Mouse (Mus musculus) limb, embryonic 13.5 days (tissue): ENCODE measurements around the gene Laptm5. TPM values are rescaled to one million over a fixed set of nuclear protein-coding genes. Genes with fewer than 3 reads are reported as not detected.
A peak's percentile ranks its signal among the peaks of the same experiment; 100 is the strongest.

Experiments
- ATAC-seq: fragments of 200-750 bp; cut with Nextera tagmentation; 2 replicates; pipeline ENCODE4 v1.8.0; 2017; ENCODE audit warnings: low read depth, moderate number of reproducible peaks, moderate TSS enrichment; ENCODE audit not compliant: low FRiP score
- H3K27ac ChIP-seq: fragments of 300-500 bp; sonication (generic); 2 replicates; pipeline ENCODE4 v1.5.1; 2015; ENCODE audit warnings: inconsistent platforms, mild to moderate bottlenecking, moderate library complexity
- H3K27me3 ChIP-seq: fragments of 300-500 bp; sonication (generic); 2 replicates; pipeline ENCODE4 v1.6.1; 2015; ENCODE audit warnings: mild to moderate bottlenecking, inconsistent platforms
- H3K36me3 ChIP-seq: fragments of 300-500 bp; sonication (generic); 2 replicates; pipeline ENCODE4 v1.6.1; 2015; ENCODE audit warnings: inconsistent platforms, mild to moderate bottlenecking, moderate library complexity
- H3K4me1 ChIP-seq: fragments of 300-500 bp; sonication (generic); 2 replicates; pipeline ENCODE4 v1.6.1; 2015; ENCODE audit warnings: inconsistent platforms
- H3K4me2 ChIP-seq: fragments of 300-500 bp; sonication (generic); replicated peaks from 2 replicates; pipeline ENCODE4 v1.6.1; 2015; ENCODE audit warnings: inconsistent platforms, mild to moderate bottlenecking, moderate library complexity
- H3K4me3 ChIP-seq: fragments of 300-500 bp; sonication (generic); 2 replicates; pipeline ENCODE4 v1.5.1; 2015; ENCODE audit warnings: moderate library complexity, mild to moderate bottlenecking, inconsistent platforms
- H3K9ac ChIP-seq: fragments of 300-500 bp; sonication (generic); 2 replicates; pipeline ENCODE4 v1.6.1; 2015; ENCODE audit warnings: mild to moderate bottlenecking, inconsistent platforms
- H3K9me3 ChIP-seq: fragments of 300-500 bp; sonication (generic); 2 replicates; pipeline ENCODE4 v1.6.1; 2016; ENCODE audit warnings: inconsistent platforms
- WGBS: fragments of 180-500 bp; shearing (Covaris S2); methylation state at CpG from one replicate; pipeline ENCODE4 v1.1.7; 2015; 5-methylcytosine and 5-hydroxymethylcytosine counted together
- polyA plus RNA-seq: library from polyadenylated mRNA; unstranded; fragments of >200 nt; fragmentation: Nextera tagmentation; extraction: Ambion mirVana; gene quantifications from 2 replicates; pipeline ENCODE4 v1.2.1, GENCODE M21; 2015

Gene Laptm5
- polyA plus RNA-seq, 1 experiment from 2014 or later, result 35.9 TPM

DNA sequence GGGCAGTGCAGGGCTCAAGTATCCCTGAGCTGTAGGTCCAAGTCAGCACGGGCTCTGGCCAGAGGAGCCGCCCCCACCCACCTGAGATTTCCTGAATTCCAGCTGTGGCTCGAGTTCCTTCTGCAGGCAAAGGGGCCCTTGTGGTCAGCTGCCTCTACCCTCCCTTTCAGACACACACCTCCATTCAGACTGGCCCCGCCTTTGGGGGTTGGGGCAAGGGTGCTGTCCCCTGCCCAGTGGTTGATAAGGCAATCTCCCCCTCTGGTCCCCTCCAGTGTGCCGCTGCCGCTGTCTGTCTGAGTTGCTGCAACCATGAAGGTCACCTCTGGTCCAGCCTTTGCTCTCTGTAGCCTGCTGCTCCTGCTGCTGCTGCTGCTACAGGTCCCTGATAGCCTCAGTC, 31.2 kb downstream of the Laptm5 start, which contains the start of gene Matn1:
Matn1 (plus strand) TSS at position 274 of the 400 bp plus-strand sequence.
- peak within 1 kb of the TSS; percentile 40 for H3K9ac ChIP-seq
- H3K36me3 ChIP-seq, result no peaks in the 10 kb centered on the region
- H3K4me2 ChIP-seq, result peak within 1 kb of the TSS; percentile 46
- H3K27ac ChIP-seq, result peak within 1 kb of the TSS; percentile 55; the same call in 1 of the 2 replicates
- peak; percentile 55; the same call in 1 of the 2 replicates for ATAC-seq
- H3K4me1 ChIP-seq, result peaks cover 32% of the 10 kb centered on the region
- no peaks in the 10 kb centered on the region for H3K9me3 ChIP-seq
- no peaks in the 10 kb centered on the region for H3K27me3 ChIP-seq
- 45% methylated on average over 6 of the region's 6 CpGs for WGBS
- H3K4me3 ChIP-seq, result peak within 1 kb of the TSS; percentile 23

DNA sequence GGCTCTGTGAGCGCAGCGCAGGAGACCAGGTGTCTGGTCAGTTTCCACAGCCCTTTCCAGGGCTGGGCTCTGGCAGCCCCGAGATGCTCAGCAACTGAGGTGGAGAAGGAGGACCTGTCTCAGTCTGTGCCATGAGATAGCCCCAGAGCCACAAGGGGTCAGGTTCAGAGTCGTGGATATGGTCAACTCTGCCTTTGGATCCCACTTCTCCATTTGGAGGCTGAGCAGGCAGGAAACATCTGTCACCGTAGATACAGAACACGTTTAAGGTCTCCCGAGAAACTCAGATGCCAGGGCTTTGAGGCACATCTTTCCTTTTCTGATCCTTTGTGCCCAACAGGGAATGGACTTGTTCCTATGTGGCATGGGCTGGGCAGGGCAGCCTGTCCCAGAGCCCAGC, 31.9 kb downstream of the Laptm5 start:
- Histone ChIP-seq H3K36me3 (no peaks in the 10 kb centered on the region), H3K4me3 (peak overlapping the region; percentile 23), H3K4me2 (peak overlapping the region; percentile 46), H3K9me3 (no peaks in the 10 kb centered on the region), H3K27ac (no peak overlapping the region), H3K9ac (peak overlapping the region; percentile 40), H3K27me3 (no peaks in the 10 kb centered on the region), H3K4me1 (peaks cover 27% of the 10 kb centered on the region)
- WGBS, result 75% methylated on average over 7 of the region's 7 CpGs
- no peak for ATAC-seq

DNA sequence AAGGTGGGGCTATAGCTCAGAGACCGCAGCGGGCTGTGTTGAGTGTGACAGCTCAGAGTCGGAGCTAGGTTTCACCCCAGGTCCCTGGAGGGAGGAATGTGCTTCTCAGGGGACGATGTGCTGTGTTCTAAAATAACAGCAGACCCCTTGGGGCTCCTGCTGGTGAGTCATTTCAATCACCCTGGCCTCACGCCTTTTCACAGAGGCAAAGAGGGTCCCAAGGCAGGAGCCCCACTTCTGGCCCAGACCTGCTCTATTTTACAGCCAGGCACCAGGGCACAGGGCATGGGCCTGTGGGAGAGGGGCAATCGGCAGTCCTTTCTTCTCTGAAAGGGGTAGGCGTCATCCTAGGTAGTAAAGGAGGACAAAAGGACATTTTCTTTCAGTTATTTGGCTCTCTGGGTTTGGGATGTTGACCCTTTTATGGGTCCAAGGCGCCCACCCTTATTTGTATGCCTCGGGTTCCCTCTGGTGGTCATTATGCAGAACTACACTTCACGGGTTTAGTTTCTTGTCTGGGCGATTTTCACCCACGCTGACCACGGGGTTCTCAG, 34.2 kb downstream of the Laptm5 start:
- Histone ChIP-seq H3K27me3 (0 out of 2 replicates have a peak, but pooled peaks cover 3% of the 10 kb centered on the region), H3K4me2 (peak overlapping the region; percentile 46), H3K4me3 (peak overlapping the region; percentile 23), H3K9me3 (no peaks in the 10 kb centered on the region), H3K27ac (no peak overlapping the region), H3K4me1 (peaks cover 15% of the 10 kb centered on the region), H3K9ac (0 out of 2 replicates have a peak overlapping the region, but pooled peaks have one; percentile 43), H3K36me3 (no peaks in the 10 kb centered on the region)
- WGBS, result 23% methylated on average over 13 of the region's 13 CpGs
- ATAC-seq, result no peak

DNA sequence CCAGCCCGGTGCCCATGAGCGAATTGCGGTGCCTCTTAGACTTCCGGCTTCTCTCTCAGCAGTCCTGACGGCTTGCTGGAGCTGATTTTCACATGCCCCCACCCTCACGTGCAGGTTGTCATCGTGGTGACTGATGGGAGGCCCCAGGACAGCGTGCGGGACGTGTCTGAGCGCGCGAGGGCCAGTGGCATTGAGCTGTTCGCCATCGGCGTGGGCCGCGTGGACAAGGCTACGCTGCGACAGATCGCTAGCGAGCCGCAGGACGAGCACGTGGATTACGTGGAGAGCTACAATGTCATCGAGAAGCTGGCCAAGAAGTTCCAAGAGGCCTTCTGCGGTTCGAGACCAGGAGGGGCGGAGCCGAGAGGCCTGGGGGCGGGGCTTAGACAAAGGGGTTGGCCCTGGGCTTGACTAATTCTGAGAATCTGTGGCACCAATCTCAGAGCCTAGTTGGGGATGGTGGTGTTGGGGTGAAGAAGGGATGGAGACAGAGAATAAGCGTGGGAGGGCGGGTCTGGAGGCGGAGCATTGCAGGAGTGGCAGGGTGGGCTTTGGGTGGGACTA, 37.0 kb downstream of the Laptm5 start:
- H3K4me3 ChIP-seq, result no peak overlapping the region
- H3K9ac ChIP-seq, result no peak overlapping the region
- H3K27ac ChIP-seq, result no peak overlapping the region
- H3K36me3 ChIP-seq, result no peaks in the 10 kb centered on the region
- no peak overlapping the region for H3K4me2 ChIP-seq
- H3K27me3 ChIP-seq, result 0 out of 2 replicates have a peak, but pooled peaks cover 3% of the 10 kb centered on the region
- 81% methylated on average over 35 of the region's 35 CpGs for WGBS
- H3K4me1 ChIP-seq, result peaks cover 5% of the 10 kb centered on the region
- ATAC-seq, result no peak
- H3K9me3 ChIP-seq, result no peaks in the 10 kb centered on the region

DNA sequence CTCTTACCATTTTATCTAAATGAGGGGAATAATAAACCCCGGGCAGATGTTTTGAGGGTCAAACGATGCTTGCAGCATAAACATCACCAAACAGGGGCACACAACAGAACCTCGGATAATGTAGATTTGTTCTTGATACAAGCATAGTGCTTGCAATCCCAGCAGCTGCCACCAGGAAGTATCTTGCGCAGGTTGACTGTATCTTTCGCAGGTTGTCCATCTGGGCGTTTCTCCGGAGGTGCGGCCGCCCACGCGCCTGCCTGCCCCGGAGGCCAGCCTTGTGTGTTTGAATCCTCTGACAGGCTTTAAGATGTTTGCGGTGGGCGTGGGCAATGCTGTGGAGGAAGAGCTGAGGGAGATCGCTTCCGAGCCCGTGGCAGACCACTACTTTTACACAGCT, 39.6 kb downstream of the Laptm5 start:
- 43% methylated on average over 17 of the region's 17 CpGs for WGBS
- Histone ChIP-seq H3K27ac (no peak overlapping the region), H3K36me3 (no peaks in the 10 kb centered on the region), H3K9me3 (no peaks in the 10 kb centered on the region), H3K4me1 (no peaks in the 10 kb centered on the region), H3K4me2 (no peak overlapping the region), H3K4me3 (no peak overlapping the region), H3K9ac (no peak overlapping the region), H3K27me3 (0 out of 2 replicates have a peak, but pooled peaks cover 5% of the 10 kb centered on the region)
- ATAC-seq, result no peak

DNA sequence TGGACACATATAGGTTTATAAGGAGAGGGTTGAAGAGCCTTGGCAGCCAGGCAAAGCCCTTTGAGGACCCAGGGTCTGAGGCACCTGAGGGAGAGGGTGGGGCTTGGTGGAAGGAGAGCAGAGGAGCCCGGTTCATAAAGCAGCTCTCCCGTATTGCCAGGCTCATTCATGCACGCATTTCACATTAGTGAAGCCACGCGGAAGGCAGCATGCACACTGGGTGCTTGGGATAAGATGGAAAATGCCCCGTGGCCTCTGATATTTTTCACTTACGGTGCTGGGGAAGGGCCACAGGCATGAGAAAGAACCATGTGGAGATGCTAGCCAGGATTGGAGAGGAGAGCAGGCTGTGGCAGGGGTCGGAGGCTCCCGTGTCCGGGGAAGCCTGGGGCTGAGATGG, 44.2 kb downstream of the Laptm5 start:
- ATAC-seq, result no peak
- no peaks in the 10 kb centered on the region for H3K4me1 ChIP-seq
- WGBS, result 83% methylated on average over 10 of the region's 10 CpGs
- no peaks in the 10 kb centered on the region for H3K9me3 ChIP-seq
- H3K4me2 ChIP-seq, result no peak overlapping the region
- H3K36me3 ChIP-seq, result no peaks in the 10 kb centered on the region
- no peak overlapping the region for H3K4me3 ChIP-seq
- H3K27me3 ChIP-seq, result 0 out of 2 replicates have a peak, but pooled peaks cover 12% of the 10 kb centered on the region
- no peak overlapping the region for H3K27ac ChIP-seq
- no peak overlapping the region for H3K9ac ChIP-seq

DNA sequence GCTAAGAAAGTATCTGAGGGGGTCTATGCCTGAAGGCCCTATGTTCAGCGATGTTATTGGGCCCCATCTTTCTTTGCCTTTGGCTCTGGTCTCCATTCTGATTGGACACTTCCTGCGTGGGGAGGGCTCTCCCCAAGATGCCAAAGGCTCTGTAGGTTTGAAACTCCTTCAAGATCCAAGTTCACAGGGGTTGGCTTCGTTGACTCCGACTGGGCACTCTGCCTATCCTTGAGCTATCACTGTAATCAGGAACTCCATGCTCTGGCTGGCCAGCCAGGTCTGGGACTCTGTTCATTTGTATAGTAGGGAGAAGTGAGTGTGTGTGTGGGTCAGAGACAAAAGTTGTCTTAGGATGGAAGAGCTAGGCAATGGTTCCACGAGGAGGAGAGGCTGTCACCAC, 45.9 kb downstream of the Laptm5 start:
- 0 out of 2 replicates have a peak, but pooled peaks cover 12% of the 10 kb centered on the region for H3K27me3 ChIP-seq
- H3K9me3 ChIP-seq, result no peaks in the 10 kb centered on the region
- H3K4me3 ChIP-seq, result no peak overlapping the region
- 69% methylated on average over 5 of the region's 5 CpGs for WGBS
- no peaks in the 10 kb centered on the region for H3K4me1 ChIP-seq
- H3K36me3 ChIP-seq, result no peaks in the 10 kb centered on the region
- H3K4me2 ChIP-seq, result no peak overlapping the region
- H3K27ac ChIP-seq, result no peak overlapping the region
- no peak for ATAC-seq
- no peak overlapping the region for H3K9ac ChIP-seq

DNA sequence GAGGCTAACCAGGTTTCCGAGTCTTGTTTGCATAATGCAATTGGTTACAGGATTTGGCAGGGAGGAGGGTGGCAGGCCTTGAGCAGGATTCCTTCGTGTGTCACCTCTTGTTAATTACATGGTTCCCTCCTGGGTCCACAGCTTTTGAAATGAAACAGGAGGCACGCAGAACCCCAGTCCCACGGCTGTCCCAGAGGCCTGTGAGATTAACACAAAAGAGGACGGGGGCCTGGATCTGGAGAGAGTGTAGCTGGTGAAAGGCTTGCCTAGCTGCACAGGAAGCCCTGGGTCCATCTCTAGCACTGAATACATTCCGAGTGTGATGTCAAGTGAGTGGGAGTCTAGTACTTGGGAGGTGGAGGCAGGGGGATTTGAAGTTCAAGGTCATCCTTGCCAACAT, 46.8 kb downstream of the Laptm5 start:
- no peak for ATAC-seq
- no peaks in the 10 kb centered on the region for H3K36me3 ChIP-seq
- no peak overlapping the region for H3K27ac ChIP-seq
- no peak overlapping the region for H3K4me2 ChIP-seq
- H3K9me3 ChIP-seq, result no peaks in the 10 kb centered on the region
- H3K9ac ChIP-seq, result no peak overlapping the region
- H3K4me3 ChIP-seq, result no peak overlapping the region
- WGBS, result 67% methylated on average over 6 of the region's 6 CpGs
- 0 out of 2 replicates have a peak, but pooled peaks cover 12% of the 10 kb centered on the region for H3K27me3 ChIP-seq
- no peaks in the 10 kb centered on the region for H3K4me1 ChIP-seq

DNA sequence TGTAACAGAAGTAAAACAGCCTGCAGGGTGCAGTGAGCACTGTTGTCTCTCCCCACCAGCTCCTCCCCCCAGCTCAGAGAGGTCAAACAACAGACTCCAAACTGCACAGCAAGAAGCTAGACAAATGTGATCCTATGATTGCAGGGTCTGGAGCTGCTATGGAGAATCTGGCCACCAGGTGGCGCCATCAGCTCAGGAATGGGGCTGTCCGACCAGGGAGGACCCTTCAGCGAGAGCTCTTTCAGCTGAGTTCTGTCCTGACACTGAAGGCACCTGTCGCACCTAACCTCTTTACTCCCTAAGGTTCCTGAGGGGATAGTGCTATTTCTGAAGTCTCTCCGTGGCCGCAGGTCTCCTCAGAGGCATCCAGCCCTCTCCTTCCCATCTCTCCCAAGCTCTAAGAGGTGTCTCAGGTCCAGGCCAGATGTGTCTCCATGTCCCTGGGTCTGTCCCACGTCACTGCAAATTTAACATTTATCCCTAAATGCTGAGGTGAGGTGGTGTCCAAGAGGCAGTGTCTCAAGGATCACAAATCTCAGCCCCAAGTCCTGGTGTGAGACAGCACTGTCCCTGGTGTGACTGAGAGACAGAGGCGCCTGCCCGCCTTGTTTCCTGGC, 47.3 kb downstream of the Laptm5 start:
- Histone ChIP-seq H3K4me3 (no peak overlapping the region), H3K4me2 (no peak overlapping the region), H3K4me1 (no peaks in the 10 kb centered on the region), H3K9me3 (no peaks in the 10 kb centered on the region), H3K27me3 (0 out of 2 replicates have a peak, but pooled peaks cover 12% of the 10 kb centered on the region), H3K9ac (no peak overlapping the region), H3K36me3 (no peaks in the 10 kb centered on the region), H3K27ac (no peak overlapping the region)
- peak; percentile 48 for ATAC-seq
- WGBS, result 30% methylated on average over 9 of the region's 9 CpGs

DNA sequence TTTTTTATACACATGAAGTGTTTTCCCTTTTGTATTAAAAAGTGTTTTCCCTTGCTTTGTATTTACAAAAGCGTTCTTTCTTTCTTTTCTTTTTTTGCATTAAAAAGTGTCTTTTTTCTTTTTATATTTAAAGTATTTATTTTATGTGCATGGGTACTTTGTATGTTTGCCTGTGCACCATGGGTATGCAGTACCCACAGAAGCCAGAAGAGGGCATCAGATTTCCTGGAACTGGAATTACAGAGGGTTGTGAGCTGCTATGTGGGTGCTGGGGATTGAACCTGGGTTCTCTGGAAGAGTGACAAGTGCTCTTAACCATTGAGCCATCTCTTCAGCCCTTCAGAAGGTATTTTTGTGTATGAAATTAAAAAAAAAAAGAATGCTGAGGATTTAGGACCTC, 58.4 kb downstream of the Laptm5 start:
- no peaks in the 10 kb centered on the region for H3K36me3 ChIP-seq
- H3K27ac ChIP-seq, result no peak overlapping the region
- no peaks in the 10 kb centered on the region for H3K4me1 ChIP-seq
- no peak overlapping the region for H3K9ac ChIP-seq
- no peak for ATAC-seq
- no peak overlapping the region for H3K4me3 ChIP-seq
- H3K9me3 ChIP-seq, result 0 out of 2 replicates have a peak, but pooled peaks cover 7% of the 10 kb centered on the region
- H3K27me3 ChIP-seq, result no peaks in the 10 kb centered on the region
- WGBS, result 95% methylated on average over 1 of the region's 1 CpGs
- H3K4me2 ChIP-seq, result no peak overlapping the region

DNA sequence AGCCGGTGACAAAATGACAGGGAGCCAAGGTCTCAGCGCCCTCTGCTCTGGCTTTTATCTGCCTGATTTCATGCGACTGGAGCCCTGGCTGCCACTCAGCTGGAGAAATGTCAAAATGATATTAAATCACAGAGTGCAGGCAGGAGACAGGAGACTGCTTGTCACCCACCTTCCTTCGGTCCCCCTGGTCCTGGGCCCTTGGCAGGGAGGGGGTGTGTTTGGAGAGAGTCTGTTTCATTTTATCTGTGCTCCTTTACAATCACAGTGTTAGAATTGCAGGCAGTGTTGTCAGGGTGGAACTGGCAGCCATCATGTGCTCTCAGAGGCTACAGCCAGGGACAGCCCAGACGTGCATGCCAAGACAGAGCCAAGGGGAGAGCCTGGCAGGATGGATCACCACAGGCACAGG, 59.5 kb downstream of the Laptm5 start:
- Histone ChIP-seq H3K4me3 (no peak overlapping the region), H3K9ac (no peak overlapping the region), H3K36me3 (no peaks in the 10 kb centered on the region), H3K9me3 (0 out of 2 replicates have a peak, but pooled peaks cover 7% of the 10 kb centered on the region), H3K27me3 (no peaks in the 10 kb centered on the region), H3K4me1 (no peaks in the 10 kb centered on the region), H3K27ac (no peak overlapping the region), H3K4me2 (no peak overlapping the region)
- no peak for ATAC-seq
- WGBS, result 80% methylated on average over 5 of the region's 5 CpGs
